Mouse (Mus musculus) thymus, postnatal 4 days (tissue): ENCODE results near the gene Gm21103.
"Not testable (repeated sequence)": the region's sequence is repeated elsewhere in the genome, so short reads cannot be mapped to it uniquely, and the experiment has no call there.

Source experiments
- DNase-seq: peaks from one replicate; pipeline ENCODE4 v3.0.0; 2021

Gm21103 gene

DNA sequence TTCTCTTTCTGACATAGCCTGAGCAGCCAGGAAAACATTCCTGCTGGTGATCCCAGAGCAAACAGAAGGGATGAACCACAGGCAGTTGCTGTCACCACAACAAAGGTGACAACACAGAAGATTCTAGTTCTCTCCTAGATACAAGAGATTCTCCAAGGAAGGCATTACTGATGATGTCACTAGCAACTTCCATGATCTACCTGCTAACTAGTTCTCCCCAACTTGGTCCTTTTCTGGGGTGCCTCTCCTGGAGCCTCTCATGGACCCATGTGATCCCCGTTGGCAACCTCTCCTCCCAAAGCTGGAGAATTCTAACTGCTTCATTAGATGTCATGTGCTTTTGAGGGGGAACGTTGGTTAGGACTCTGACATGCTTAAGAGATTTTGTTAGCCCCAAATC, at the start of gene Gm21103:
Gene Gm21103, minus strand, starts transcription at position 101 of the 400 bp plus-strand sequence.
- not testable (repeated sequence) for DNase-seq

DNA sequence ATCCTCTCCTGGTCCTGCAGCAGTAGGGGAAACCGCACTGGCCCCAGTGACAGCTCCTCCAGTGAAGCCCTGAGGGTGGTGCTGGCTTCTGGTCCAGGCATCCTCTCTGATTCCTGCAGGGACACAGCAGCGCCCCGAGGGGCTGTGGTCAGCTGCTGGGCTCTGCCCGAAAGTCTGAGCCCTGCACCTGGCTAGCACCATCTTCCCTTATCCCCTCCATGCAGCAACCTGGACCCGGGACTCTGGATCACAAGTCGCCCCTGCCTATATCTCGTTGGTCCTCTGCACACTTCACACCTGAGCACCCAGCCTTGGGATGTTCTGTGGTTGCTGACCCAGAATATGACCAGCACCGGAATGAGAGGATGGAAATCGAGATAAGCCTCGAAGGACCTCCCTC, 38.9 kb upstream of the Gm21103 start, which contains the start of gene Gm3618:
Gene Gm3618, minus strand, starts transcription at position 101 of the 400 bp plus-strand sequence.
- not testable (repeated sequence) for DNase-seq

DNA sequence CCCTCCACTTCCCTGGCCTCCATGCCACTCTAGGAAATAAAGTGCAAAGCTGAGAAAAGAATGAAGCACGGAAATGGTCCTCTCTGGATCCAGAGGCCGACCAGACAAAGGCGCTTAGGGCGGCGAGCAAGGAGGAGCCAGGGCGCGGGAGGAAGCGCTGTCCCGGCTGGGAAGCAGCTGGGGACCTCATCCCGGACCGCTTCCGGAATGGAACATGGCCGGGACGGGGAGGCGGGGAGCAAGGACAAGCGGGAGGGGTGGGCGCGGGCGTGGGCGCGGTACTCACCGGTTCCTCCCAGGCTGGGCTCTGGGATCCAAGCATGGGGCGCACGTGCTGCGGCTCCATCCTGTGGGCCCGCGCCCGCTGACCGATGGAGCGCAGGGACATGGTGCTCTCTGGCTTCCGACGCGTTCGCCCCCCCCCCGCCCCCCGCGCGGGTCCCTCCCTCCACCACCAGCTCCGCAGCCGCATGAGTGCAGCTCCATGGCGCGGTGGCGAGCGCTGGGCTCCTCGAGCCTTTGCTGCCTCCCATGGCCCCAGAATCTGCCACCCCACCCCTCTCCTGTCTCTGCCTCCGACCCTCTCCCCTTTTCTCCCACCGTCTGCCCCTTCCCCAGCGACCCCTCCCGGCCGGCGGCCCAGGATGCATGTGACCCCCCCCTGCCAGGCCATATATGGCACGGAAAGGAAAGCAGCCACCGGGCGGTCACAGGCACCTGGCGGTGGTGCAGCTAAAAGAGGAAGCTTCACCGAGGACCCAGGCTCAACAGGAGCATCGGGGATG, 17.5 kb downstream of the Gm21103 start, which contains the start of gene Gm3411:
Gene Gm3411, minus strand, starts transcription at position 320 of the 785 bp plus-strand sequence.
- peak; percentile 18 for DNase-seq
